Mouse (Mus musculus) olfactory bulb, adult 2 months (tissue): ENCODE results near the gene Cox19. TPM values are rescaled to one million over a fixed set of nuclear protein-coding genes. Genes with fewer than 3 reads are reported as not detected.
"Not testable (repeated sequence)": the region's sequence is repeated elsewhere in the genome, so short reads cannot be mapped to it uniquely, and the experiment has no call there.

Experiments used
- H3K27ac ChIP-seq: fragments of 200-500 bp; 2 replicates; pipeline ENCODE4 v1.5.1; 2012; ENCODE audit warnings: low read depth, low read length; ENCODE audit not compliant: insufficient read depth
- H3K4me1 ChIP-seq: fragments of 200-500 bp; 2 replicates; pipeline ENCODE4 v1.6.1; 2012; ENCODE audit warnings: low read length; ENCODE audit not compliant: control insufficient read depth, insufficient read depth
- H3K4me3 ChIP-seq: fragments of 200-500 bp; 2 replicates; pipeline ENCODE4 v1.5.1; 2012; ENCODE audit warnings: mild to moderate bottlenecking, low read depth, low read length, moderate library complexity; ENCODE audit not compliant: insufficient read depth
- CTCF ChIP-seq: fragments of 200-500 bp; IDR thresholded peaks from 2 replicates; pipeline ENCODE4 v1.5.1; 2012; ENCODE audit warnings: low read depth, mild to moderate bottlenecking, low read length, moderate library complexity; ENCODE audit not compliant: insufficient read depth
- POLR2A ChIP-seq: fragments of 200-500 bp; IDR thresholded peaks from 2 replicates; pipeline ENCODE4 v1.6.1; 2012; ENCODE audit warnings: mild to moderate bottlenecking, low read depth, low read length, moderate library complexity; ENCODE audit not compliant: insufficient read depth
- WGBS: fragments of 180-500 bp; shearing (Covaris S2); methylation state at CpG from one replicate; pipeline ENCODE4 v1.1.7; 2018; 5-methylcytosine and 5-hydroxymethylcytosine counted together
- polyA plus RNA-seq: library from polyadenylated mRNA; stranded (reverse); fragments of >200 nt; gene quantifications from 2 replicates; pipeline ENCODE4 v1.2.4, GENCODE M21; 2012; ENCODE audit warnings: low replicate concordance; ENCODE audit not compliant: missing spikeins, insufficient read depth, insufficient read length

Gene Cox19
- polyA plus RNA-seq, 1 experiment: not detected

GRCm38 (mm10) chr5:139335634-139336033, 15.6 kb downstream of the Cox19 start:
- 75% methylated on average over 4 of the region's 4 CpGs for WGBS
- no peak for TF ChIP-seq CTCF
- TF ChIP-seq POLR2A: no peak
- Histone ChIP-seq H3K27ac (no peak overlapping the region), H3K4me3 (no peak overlapping the region), H3K4me1 (peaks cover 14% of the 10 kb centered on the region)

- WGBS: 89% methylated on average over 10 of the region's 10 CpGs
- not testable (repeated sequence) for H3K27ac ChIP-seq, H3K4me3 ChIP-seq
- H3K4me1 ChIP-seq: peaks cover 14% of the 10 kb centered on the region
Measured at GRCm38 (mm10) chr5:139334394-139334793, 16.8 kb downstream of the Cox19 start.

GRCm38 (mm10) chr5:139333301-139334013, 17.8 kb downstream of the Cox19 start:
- Histone ChIP-seq H3K27ac (no peak overlapping the region), H3K4me3 (no peak overlapping the region), H3K4me1 (peaks cover 10% of the 10 kb centered on the region; the same call in 1 of the 2 replicates)
- TF ChIP-seq CTCF: no peak
- TF ChIP-seq POLR2A: no peak
- WGBS: 75% methylated on average over 16 of the region's 16 CpGs

GRCm38 (mm10) chr5:139332590-139333272, 18.5 kb downstream of the Cox19 start:
- Histone ChIP-seq H3K27ac (no peak overlapping the region), H3K4me1 (peaks cover 10% of the 10 kb centered on the region; the same call in 1 of the 2 replicates), H3K4me3 (no peak overlapping the region)
- TF ChIP-seq POLR2A: no peak
- no peak for TF ChIP-seq CTCF
- WGBS: 88% methylated on average over 8 of the region's 8 CpGs

GRCm38 (mm10) chr5:139331742-139332141, 19.5 kb downstream of the Cox19 start:
- Histone ChIP-seq H3K4me3 (no peak overlapping the region), H3K4me1 (peaks cover 10% of the 10 kb centered on the region; the same call in 1 of the 2 replicates), H3K27ac (no peak overlapping the region)
- WGBS: 22% methylated on average over 8 of the region's 8 CpGs
- no peak for TF ChIP-seq POLR2A
- TF ChIP-seq CTCF: peak; percentile 90

- no peak for TF ChIP-seq POLR2A
- 27% methylated on average over 7 of the region's 7 CpGs for WGBS
- no peak overlapping the region for H3K27ac ChIP-seq
- no peak overlapping the region for H3K4me3 ChIP-seq
- H3K4me1 ChIP-seq: peaks cover 7% of the 10 kb centered on the region; the same call in 1 of the 2 replicates
Measured at GRCm38 (mm10) chr5:139330766-139331165, 20.5 kb downstream of the Cox19 start.

- Histone ChIP-seq H3K27ac (no peak overlapping the region), H3K4me3 (no peak overlapping the region), H3K4me1 (peaks cover 31% of the 10 kb centered on the region)
- TF ChIP-seq POLR2A (no peak), CTCF (no peak)
- WGBS: 73% methylated on average over 7 of the region's 7 CpGs
Measured at GRCm38 (mm10) chr5:139327634-139328020, 23.6 kb downstream of the Cox19 start.

GRCm38 (mm10) chr5:139326986-139327633, 24.1 kb downstream of the Cox19 start:
- peaks cover 33% of the 10 kb centered on the region for H3K4me1 ChIP-seq
- 80% methylated on average over 7 of the region's 7 CpGs for WGBS
- H3K27ac ChIP-seq: no peak overlapping the region
- no peak overlapping the region for H3K4me3 ChIP-seq
- TF ChIP-seq CTCF: no peak

GRCm38 (mm10) chr5:139326111-139326696, 25.0 kb downstream of the Cox19 start:
- WGBS: 61% methylated on average over 13 of the region's 13 CpGs
- Histone ChIP-seq H3K4me3 (no peak overlapping the region), H3K27ac (no peak overlapping the region), H3K4me1 (peaks cover 31% of the 10 kb centered on the region)
- TF ChIP-seq POLR2A (no peak), CTCF (no peak)
